Mouse (Mus musculus) gastrocnemius, postnatal 36 days (tissue): Measurements from ENCODE around the gene Irf2. TPM values are rescaled to one million over a fixed set of nuclear protein-coding genes. Genes with fewer than 3 reads are reported as not detected.

Source experiments
- DNase-seq, 2 experiments: peaks; one replicate each; pipeline ENCODE4 v3.0.0; 2022
- intact Hi-C: fragments of 180-260 bp; cut with DNase I; formaldehyde crosslinking; loops from one replicate; pipeline ENCODE4 v1.15.1; 2025
- long read RNA-seq, 2 experiments: library from polyadenylated mRNA; stranded (forward); transcript quantifications; one replicate each; pipeline ENCODE4 v2.0.0; 2021
- total RNA-seq, 2 experiments: library from RNA; stranded (reverse); gene quantifications; 2 replicates each; pipeline ENCODE4 v1.2.3; 2021

The Irf2 gene
- total RNA-seq: 10 to 100 TPM; 27.3 to 36.0 TPM
- long read RNA-seq, experiment 1, partial matches to known transcripts: 3 of 6 reads
- long read RNA-seq, experiment 1, other reads (novel, unspliced or antisense): 2 of 6 reads
- long read RNA-seq, experiment 2, transcript Irf2-201 (9 exons, 2,497 nt): major isoform, 6 of 10 reads
- long read RNA-seq, experiment 2, partial matches to known transcripts: 1 of 10 reads
- long read RNA-seq, experiment 2, other reads (novel, unspliced or antisense): 2 of 10 reads

DNA sequence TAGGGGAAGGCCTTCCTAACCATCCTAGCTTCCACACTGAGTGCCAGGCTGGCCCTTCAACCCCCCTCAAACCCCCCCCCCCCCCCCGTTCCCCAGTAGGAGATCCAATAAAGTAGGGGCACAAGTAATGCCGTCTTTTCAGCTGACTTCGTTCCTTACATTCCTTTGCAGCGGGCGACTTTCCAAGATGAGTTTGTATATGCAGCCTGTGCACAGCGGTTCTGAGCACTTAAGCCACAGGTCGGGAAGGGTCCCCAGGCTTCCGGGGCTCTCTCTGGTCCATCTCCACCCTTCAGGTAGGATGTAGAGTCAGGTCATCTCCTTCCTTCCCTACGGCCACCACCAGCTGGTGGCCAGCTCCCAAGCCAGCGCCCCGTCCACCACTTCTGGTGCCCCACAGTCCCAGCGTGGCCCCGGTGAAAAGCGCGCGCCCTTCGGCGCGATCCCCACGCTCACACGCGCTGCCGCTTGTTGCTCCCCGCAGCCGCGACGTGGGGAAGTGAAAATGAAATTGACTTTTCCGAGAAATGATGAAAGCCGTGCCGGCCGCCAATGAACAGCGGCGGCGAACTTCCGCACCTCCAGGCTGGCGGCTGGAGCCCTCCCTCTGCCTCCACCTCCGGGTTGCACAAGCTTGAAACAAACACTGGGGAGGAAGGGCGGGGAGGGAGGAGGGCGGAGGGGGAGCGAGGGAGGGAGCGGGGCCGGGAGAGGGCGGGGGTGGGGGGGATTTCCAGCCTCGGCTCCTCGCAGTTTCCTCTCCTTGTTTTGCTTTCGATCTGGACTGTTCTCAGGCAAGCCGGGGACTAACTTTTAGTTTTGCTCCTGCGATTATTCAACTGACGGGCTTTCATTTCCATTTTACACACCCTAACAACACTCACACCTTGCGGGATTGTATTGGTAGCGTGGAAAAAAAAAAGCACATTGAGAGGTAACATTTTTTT is at the start of gene Irf2:
TSS of gene Irf2 (plus strand) at position 730 of the 947 bp plus-strand sequence.
- DNase-seq: peak; percentile 79 to 87
- intact Hi-C loops: loop anchor here (5.0 kb wide), 2 partner anchors 198 to 213 kb away; no protein-coding TSS in a partner anchor

GRCm38 (mm10) chr8:46690111-46690510 is 49.4 kb upstream of the Irf2 start:
- DNase-seq: no peak
- intact Hi-C loops: no loop called here

- intact Hi-C loops: no loop called here
Observed at GRCm38 (mm10) chr8:46690581-46690980, 49.0 kb upstream of the Irf2 start.

DNA sequence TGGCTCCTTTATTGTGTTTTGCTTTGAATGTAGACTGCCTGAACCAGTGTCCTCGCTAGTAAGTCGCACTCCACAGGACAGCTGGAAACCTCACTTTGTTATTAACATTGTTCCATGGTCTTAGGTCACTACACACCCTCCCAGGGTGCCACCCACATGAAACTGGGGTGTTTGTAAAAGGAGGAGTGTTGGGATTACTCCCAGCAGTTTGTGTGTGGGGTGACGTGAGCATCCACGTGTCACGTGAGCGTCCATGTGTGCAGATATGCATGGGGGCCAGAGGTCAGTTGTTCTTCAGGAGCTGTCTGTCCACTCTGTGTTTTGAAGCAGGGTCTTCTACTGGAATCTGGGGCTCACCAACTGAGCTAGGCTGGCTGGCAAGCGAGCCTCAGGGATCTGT is 48.2 kb upstream of the Irf2 start:
- DNase-seq: peak in 1 of 2 experiments; percentile 21
- intact Hi-C loops: no loop called here

More at GRCm38 (mm10) chr8:46690581-46690980, 49.0 kb upstream of the Irf2 start:
- no peak for DNase-seq

DNA sequence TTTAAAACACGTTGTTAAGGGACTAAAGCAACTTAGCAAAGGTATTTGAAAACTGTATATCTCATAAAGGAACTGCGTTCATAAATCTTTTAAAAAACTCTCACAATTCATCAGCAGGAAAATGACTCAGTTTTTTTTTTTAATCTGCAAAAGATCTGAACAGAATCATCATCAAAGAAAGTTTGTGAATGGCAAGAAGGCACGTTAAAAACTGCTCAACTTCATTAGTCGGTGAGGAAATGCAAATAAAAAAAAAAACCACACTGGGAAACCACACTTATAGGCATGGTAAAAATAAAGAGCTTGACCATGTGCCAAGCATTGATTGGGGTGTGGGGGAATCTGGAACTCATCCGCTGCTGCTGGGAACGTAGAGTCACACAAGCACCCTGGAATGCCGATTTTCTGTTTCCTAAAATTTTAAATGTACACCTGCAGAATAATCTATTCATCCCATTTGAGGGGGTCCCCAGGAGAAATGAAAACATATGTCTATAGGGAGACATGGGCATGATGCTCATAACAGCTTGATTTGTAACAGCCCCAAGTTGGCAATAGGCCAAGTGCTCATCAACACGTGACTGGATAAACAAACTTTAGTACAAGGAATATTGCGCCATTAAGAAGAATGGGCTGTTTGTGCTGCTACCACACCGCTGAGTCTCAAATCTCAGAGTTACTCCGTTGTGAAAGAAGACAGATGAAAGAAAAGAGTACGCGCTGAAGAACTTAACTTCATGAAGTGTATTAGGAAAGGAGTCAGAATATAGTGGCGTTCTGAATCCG is 43.1 kb upstream of the Irf2 start:
- intact Hi-C loops: no loop called here
- no peak for DNase-seq

GRCm38 (mm10) chr8:46697566-46697965 is 42.0 kb upstream of the Irf2 start:
- intact Hi-C loops: no loop called here

GRCm38 (mm10) chr8:46698162-46698561 is 41.4 kb upstream of the Irf2 start:
- intact Hi-C loops: no loop called here
- DNase-seq: no peak

More at GRCm38 (mm10) chr8:46697566-46697965, 42.0 kb upstream of the Irf2 start:
- no peak for DNase-seq

GRCm38 (mm10) chr8:46705145-46705544 is 34.4 kb upstream of the Irf2 start:
- no peak for DNase-seq
- intact Hi-C loops: no loop called here

DNA sequence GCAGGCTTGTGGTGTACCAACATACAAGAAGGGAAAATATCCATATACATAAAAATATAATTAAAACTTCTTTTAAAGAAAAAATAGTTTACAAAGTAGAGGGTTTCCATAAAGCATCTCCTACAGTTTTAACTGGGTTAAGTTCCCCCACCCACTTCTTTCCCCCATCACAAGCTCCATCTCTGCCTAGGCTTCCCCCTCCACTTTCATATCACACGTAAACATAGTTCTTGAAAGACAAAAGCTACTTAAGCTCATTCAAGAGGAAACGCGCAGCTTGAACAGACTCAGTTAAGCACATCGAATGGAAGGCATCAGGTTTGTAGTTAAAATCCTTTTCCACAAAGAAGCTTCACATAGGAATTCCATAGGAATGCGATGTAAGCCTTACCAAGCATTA is 32.8 kb upstream of the Irf2 start:
- no peak for DNase-seq
- intact Hi-C loops: no loop called here

- intact Hi-C loops: no loop called here
- no peak for DNase-seq
Observed at GRCm38 (mm10) chr8:46709302-46709701, 30.2 kb upstream of the Irf2 start.

DNA sequence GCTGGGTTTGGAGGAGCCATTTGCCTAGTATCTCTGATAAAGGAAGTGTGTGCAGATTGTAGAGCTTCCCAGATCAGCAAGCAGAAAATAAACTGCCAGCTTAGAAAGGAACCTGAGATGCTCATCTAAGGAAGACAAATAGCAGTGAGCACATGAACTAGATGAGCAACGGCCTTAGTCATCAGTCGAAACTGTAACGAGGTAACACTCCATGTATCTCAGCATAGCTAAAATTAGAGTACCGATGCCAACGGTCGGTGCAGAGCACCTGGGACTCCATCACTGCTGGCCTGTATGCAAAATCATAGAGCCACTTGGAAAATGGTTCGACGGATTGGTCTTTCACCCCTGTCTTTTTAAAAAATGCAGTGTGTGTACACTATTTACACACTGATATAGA is 29.2 kb upstream of the Irf2 start:
- DNase-seq: no peak
- intact Hi-C loops: no loop called here

DNA sequence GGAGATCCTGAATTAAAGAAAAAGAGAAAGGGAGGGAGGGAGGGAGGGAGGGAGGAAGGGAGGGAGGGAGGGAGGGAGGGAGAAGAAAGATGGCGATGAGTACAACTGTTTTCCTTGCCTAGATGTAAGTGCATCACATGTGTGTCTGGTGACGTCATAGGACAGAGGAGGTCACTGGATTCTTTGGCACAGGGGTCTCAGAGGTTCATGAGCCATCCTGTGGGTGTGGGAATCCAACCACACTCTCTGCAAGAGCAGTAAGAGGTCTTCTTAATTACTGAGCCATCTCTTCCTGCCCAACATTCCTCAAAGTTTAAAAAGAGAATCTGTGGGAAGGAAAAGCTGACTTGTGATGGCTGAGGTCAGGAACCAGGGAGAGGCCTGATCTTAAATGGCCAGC is 28.0 kb upstream of the Irf2 start:
- intact Hi-C loops: no loop called here
- no peak for DNase-seq

DNA sequence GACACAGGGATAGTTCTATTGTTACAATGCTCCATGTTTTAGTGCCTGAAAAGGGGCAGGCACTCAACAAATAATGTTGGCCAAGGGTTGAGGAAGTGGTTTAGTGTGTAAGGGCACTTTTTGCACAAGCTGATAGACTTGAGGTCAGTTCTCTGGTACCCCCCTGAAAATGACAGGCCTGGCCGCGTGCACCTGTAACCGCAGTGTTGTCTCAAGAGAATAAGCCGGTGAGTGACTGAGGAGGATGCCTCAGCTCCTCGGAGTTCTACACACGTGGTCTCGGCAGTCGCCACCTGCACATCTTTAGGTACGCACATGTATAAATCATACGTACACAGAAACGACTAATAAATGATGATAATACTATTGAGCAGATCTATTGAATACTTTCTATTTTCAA is 26.4 kb upstream of the Irf2 start:
- intact Hi-C loops: no loop called here
- no peak for DNase-seq

GRCm38 (mm10) chr8:46713844-46714243 is 25.7 kb upstream of the Irf2 start:
- intact Hi-C loops: no loop called here
- no peak for DNase-seq

- intact Hi-C loops: no loop called here
- DNase-seq: no peak
Observed at GRCm38 (mm10) chr8:46714400-46714799, 25.1 kb upstream of the Irf2 start.

DNA sequence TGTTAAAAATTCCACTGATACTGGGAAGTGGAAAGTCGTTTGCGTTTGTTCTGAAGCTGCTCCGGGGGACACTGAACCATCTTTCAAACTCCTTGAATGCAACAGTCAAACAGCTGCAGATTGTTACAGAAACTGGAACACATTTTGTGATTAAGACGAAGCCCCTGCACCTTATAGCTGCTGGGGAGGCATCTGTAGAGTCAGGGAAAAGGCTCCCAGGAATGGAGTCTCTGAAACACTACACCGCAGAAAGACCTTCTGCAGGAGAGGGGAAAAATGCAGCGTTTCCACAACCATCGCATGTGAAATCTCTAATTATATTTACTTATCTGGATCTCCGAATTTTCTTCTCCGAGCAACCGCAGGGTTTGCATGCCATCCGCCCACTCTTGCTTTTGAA is 23.1 kb upstream of the Irf2 start:
- DNase-seq: no peak
- intact Hi-C loops: no loop called here

GRCm38 (mm10) chr8:46717170-46717569 is 22.4 kb upstream of the Irf2 start:
- intact Hi-C loops: no loop called here
- DNase-seq: no peak

- intact Hi-C loops: no loop called here
- DNase-seq: no peak
Observed at GRCm38 (mm10) chr8:46718301-46718700, 21.2 kb upstream of the Irf2 start.

DNA sequence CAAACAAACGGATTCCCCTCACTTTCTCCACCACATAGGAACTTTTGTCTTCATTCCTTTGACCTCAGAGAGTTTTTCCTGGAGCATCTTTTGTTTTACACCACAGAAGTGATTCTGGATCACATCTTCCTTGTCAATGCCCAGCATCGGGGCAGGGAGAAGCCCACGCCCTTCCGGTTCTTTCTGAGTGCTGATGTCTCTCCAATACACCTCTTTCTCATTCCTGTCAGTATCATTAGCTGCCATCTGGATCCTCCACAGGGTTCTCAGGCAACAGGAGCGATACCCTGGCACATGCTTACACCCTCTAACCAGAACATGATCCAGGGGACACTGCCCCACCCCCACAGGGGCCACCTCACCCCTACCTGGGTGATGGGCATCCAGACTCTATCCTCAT is 20.8 kb upstream of the Irf2 start:
- DNase-seq: no peak
- intact Hi-C loops: no loop called here

GRCm38 (mm10) chr8:46720656-46721055 is 18.9 kb upstream of the Irf2 start:
- intact Hi-C loops: no loop called here
- DNase-seq: no peak
